Mouse (Mus musculus): ENCODE results near the gene Lrrk1. TPM values are rescaled to one million over a fixed set of nuclear protein-coding genes. Genes with fewer than 3 reads are reported as not detected.

The Lrrk1 gene
- polyA plus RNA-seq, 1 experiment from 2014 or later, result 6.9 TPM

DNA sequence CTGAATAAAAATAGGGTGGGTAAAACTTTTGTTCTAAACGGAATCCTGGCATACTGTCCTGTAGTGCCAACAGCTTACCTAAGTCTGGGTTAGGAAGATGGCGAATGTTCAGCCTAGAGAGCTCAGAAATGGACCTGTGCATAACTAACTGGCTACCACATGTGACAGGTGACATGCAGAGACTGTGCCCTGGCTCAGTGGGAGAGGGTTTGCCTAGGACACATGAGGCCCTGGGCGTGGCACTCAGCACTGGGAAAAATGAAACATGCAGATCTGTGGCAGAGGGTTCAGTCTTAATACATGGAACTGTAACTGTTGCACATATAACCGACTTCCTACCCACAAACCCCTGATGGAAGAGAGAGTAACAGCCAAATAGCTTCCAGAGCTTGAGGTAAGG is 204.1 kb downstream of the Lrrk1 start:
- no peaks in the 10 kb centered on the region for H3K4me1 ChIP-seq
- ATAC-seq (ENCODE audit: low FRiP score, low read depth), result no peak
- no peak overlapping the region for H3K27ac ChIP-seq (replicated peaks)
- H3K27me3 ChIP-seq, result no peaks in the 10 kb centered on the region
- H3K36me3 ChIP-seq, result no peaks in the 10 kb centered on the region
- H3K4me2 ChIP-seq (replicated peaks), result no peak overlapping the region
- H3K9ac ChIP-seq (replicated peaks), result no peak overlapping the region
- WGBS, result 82% methylated on average over 4 of the region's 4 CpGs
- H3K9me3 ChIP-seq, result no peaks in the 10 kb centered on the region
- H3K4me3 ChIP-seq, result no peak overlapping the region

- Histone ChIP-seq H3K4me2 (replicated peaks) (no peak overlapping the region), H3K27me3 (no peaks in the 10 kb centered on the region), H3K36me3 (no peaks in the 10 kb centered on the region), H3K4me1 (no peaks in the 10 kb centered on the region), H3K9me3 (no peaks in the 10 kb centered on the region), H3K9ac (replicated peaks) (no peak overlapping the region), H3K27ac (replicated peaks) (no peak overlapping the region), H3K4me3 (no peak overlapping the region)
- 81% methylated on average over 8 of the region's 8 CpGs for WGBS
- ATAC-seq (ENCODE audit: low FRiP score, low read depth), result no peak
These were observed 204.7 kb downstream of the Lrrk1 start for GRCm38 (mm10) chr7:66183404-66183803.

GRCm38 (mm10) chr7:66182075-66182715 is 206.0 kb downstream of the Lrrk1 start:
- Histone ChIP-seq H3K4me3 (no peak overlapping the region), H3K27me3 (no peaks in the 10 kb centered on the region), H3K4me1 (no peaks in the 10 kb centered on the region), H3K36me3 (no peaks in the 10 kb centered on the region; the same call in 1 of the 2 replicates), H3K9me3 (no peaks in the 10 kb centered on the region), H3K27ac (replicated peaks) (no peak overlapping the region), H3K4me2 (replicated peaks) (no peak overlapping the region), H3K9ac (replicated peaks) (no peak overlapping the region)
- no peak for ATAC-seq (ENCODE audit: low FRiP score, low read depth)
- 77% methylated on average over 7 of the region's 7 CpGs for WGBS

DNA sequence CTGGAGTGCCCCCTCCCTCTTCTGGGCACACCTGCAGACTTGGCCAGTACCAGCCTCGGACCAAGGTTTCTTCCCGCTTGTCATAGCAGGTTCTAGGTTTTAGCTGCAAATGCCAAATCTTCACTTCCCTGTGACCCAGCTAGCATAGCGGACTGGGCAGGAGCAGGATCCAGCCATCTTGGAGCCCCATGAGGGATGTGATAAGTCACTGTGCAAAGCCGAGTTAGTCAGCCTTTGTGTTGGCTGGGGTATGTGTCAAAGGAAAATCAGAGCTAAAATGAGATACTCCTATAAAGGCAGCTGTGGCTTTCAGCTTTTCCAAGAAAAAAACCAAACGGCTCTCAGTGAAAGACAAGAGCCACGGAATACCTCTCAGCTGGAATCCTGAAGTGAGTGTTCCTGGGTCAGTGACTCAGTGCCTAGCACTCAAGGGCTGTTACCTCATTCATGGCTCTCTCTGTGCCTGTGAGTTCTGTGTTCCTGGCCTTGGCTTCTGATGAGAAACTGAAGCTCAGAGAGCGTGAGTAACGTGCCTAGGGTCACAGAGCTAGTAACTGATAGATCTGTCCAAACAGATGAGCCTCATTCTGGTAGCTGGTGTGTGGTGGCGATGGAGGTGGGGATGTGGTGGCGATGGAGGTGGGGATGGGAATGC is 207.3 kb downstream of the Lrrk1 start:
- no peak overlapping the region for H3K4me3 ChIP-seq
- no peak overlapping the region for H3K27ac ChIP-seq (replicated peaks)
- no peak overlapping the region for H3K9ac ChIP-seq (replicated peaks)
- no peaks in the 10 kb centered on the region for H3K27me3 ChIP-seq
- H3K36me3 ChIP-seq, result peaks cover 2% of the 10 kb centered on the region; the same call in 1 of the 2 replicates
- H3K4me2 ChIP-seq (replicated peaks), result no peak overlapping the region
- ATAC-seq (ENCODE audit: low FRiP score, low read depth), result no peak
- no peaks in the 10 kb centered on the region for H3K4me1 ChIP-seq
- no peaks in the 10 kb centered on the region for H3K9me3 ChIP-seq
- 86% methylated on average over 10 of the region's 10 CpGs for WGBS

DNA sequence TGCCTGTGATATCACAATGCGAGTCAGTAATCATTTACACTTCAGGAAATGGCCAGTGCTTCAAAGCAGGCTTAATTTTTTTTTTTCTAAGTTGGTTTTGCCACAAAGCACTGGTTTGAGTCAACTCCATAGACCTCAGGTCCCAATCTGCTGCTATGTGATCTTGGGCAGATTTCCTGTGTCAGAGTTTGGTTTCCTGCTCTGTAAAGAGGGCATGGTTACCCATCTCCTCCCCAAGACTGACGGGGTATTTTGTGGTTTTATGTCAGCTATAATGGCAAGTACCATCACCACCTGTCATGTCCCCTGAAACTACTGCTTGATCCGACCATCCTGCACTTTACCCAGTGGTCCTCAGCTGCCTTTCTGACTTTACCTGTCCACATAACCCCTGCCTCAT is 207.9 kb downstream of the Lrrk1 start:
- no peak overlapping the region for H3K4me3 ChIP-seq
- 87% methylated on average over 3 of the region's 3 CpGs for WGBS
- H3K36me3 ChIP-seq, result peaks cover 4% of the 10 kb centered on the region; the same call in 1 of the 2 replicates
- no peaks in the 10 kb centered on the region for H3K4me1 ChIP-seq
- no peaks in the 10 kb centered on the region for H3K9me3 ChIP-seq
- ATAC-seq (ENCODE audit: low FRiP score, low read depth), result no peak
- H3K4me2 ChIP-seq (replicated peaks), result no peak overlapping the region
- H3K27ac ChIP-seq (replicated peaks), result no peak overlapping the region
- no peaks in the 10 kb centered on the region for H3K27me3 ChIP-seq
- H3K9ac ChIP-seq (replicated peaks), result no peak overlapping the region

DNA sequence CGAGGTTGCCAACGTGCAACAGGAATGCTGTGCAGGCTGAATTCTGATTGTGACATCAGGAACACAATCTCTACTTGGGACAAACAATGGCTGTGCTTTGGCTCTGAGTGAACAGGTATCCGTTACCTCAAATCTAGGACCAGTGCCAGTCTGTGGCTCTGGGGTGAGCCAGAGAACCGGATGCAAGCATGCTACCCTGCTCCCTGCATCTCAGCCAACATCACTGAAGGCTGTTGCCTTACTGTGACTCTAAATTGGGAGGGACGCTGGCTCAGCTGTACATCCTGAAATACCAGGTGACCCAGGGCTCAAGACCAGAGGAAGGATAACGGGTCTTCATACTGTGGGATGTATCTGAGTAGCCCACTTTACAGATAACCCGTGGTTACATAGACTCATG is 208.4 kb downstream of the Lrrk1 start:
- H3K27ac ChIP-seq (replicated peaks), result no peak overlapping the region

GRCm38 (mm10) chr7:66179120-66179581 is 209.0 kb downstream of the Lrrk1 start:
- 75% methylated on average over 10 of the region's 10 CpGs for WGBS
- no peaks in the 10 kb centered on the region for H3K27me3 ChIP-seq
- no peak overlapping the region for H3K4me3 ChIP-seq
- no peaks in the 10 kb centered on the region for H3K4me1 ChIP-seq
- ATAC-seq (ENCODE audit: low FRiP score, low read depth), result no peak
- H3K4me2 ChIP-seq (replicated peaks), result no peak overlapping the region
- H3K27ac ChIP-seq (replicated peaks), result no peak overlapping the region
- H3K36me3 ChIP-seq, result peaks cover 12% of the 10 kb centered on the region
- no peaks in the 10 kb centered on the region for H3K9me3 ChIP-seq
- no peak overlapping the region for H3K9ac ChIP-seq (replicated peaks)

More for the DNA sequence above, 208.4 kb downstream of the Lrrk1 start:
- H3K9me3 ChIP-seq, result no peaks in the 10 kb centered on the region
- peaks cover 6% of the 10 kb centered on the region for H3K36me3 ChIP-seq
- H3K27me3 ChIP-seq, result no peaks in the 10 kb centered on the region
- WGBS, result 91% methylated on average over 7 of the region's 7 CpGs
- no peak overlapping the region for H3K9ac ChIP-seq (replicated peaks)
- H3K4me1 ChIP-seq, result no peaks in the 10 kb centered on the region
- no peak overlapping the region for H3K4me3 ChIP-seq
- ATAC-seq (ENCODE audit: low FRiP score, low read depth), result no peak
- H3K4me2 ChIP-seq (replicated peaks), result no peak overlapping the region

DNA sequence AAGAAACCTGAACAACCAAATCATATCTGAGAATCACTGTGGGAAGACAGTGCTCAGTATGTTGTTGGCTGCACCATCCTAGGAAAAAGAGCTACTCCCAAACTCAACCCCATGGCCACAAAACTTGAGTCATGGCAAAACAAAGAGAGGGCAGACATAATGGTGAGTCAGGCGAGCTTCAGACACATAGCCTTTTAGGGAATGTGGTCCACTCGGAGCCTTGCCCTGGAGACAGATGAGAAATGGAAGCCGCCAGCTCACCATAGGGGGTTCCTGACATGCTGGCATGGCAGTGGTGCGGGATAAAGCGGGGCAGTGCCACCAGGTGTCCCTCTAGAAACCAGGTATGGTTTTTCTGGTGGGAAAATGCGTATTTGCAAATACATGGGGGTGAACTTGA is 210.0 kb downstream of the Lrrk1 start:
- ATAC-seq (ENCODE audit: low FRiP score, low read depth), result no peak
- no peaks in the 10 kb centered on the region for H3K9me3 ChIP-seq
- H3K4me3 ChIP-seq, result no peak overlapping the region
- no peaks in the 10 kb centered on the region for H3K27me3 ChIP-seq
- H3K27ac ChIP-seq (replicated peaks), result no peak overlapping the region
- H3K9ac ChIP-seq (replicated peaks), result no peak overlapping the region
- peaks cover 20% of the 10 kb centered on the region for H3K36me3 ChIP-seq
- no peak overlapping the region for H3K4me2 ChIP-seq (replicated peaks)
- H3K4me1 ChIP-seq, result no peaks in the 10 kb centered on the region
- 91% methylated on average over 6 of the region's 6 CpGs for WGBS

DNA sequence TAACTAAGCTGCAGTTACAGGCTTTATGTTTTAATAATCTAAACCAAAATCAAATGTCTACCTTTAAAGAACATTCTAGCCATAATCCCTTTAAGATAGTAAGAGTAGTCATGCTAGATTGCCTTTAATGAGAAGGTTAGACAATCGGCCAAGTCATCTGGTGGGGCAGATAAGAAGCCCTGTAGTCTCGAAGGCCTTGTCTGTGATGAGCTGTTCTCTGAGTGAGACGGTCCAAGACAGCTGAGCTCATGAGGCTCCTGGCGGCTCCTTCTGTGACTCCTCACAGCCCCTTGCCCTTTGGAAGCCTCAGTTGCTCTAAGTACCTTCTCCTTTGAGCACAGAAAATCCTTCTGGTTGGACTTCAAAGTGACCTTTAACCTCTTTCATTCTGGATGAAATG is 211.2 kb downstream of the Lrrk1 start:
- no peak overlapping the region for H3K27ac ChIP-seq (replicated peaks)
- H3K9me3 ChIP-seq, result no peaks in the 10 kb centered on the region
- no peak overlapping the region for H3K4me2 ChIP-seq (replicated peaks)
- no peak for ATAC-seq (ENCODE audit: low FRiP score, low read depth)
- no peaks in the 10 kb centered on the region for H3K4me1 ChIP-seq
- H3K9ac ChIP-seq (replicated peaks), result no peak overlapping the region
- no peak overlapping the region for H3K4me3 ChIP-seq
- H3K27me3 ChIP-seq, result no peaks in the 10 kb centered on the region
- 70% methylated on average over 4 of the region's 4 CpGs for WGBS
- H3K36me3 ChIP-seq, result peaks cover 31% of the 10 kb centered on the region

Small RNA genes within 50 kb of the gene (microRNA-seq; reads per million reads assigned to microRNA genes)
- not detected for gene Mir7057

Other genes with a start within 250 kb of the Lrrk1 start
- gene Gm10974, start 22.4 kb downstream of the Lrrk1 start, polyA plus RNA-seq (2016; fragmentation: Nextera tagmentation; extraction: Ambion mirVana), result not detected in 2 replicates
- gene Aldh1a3, start 39.2 kb upstream of the Lrrk1 start, polyA plus RNA-seq (2016; fragmentation: Nextera tagmentation; extraction: Ambion mirVana), result 0.60 and 1.4 TPM in 2 replicates

Measured in midbrain, embryonic 12.5 days (tissue).